Mouse (Mus musculus) cerebellum, adult 11 months (tissue): ENCODE results near the gene Ap1s3.
A peak's percentile ranks its signal among the peaks of the same experiment; 100 is the strongest.

Experiments used
- DNase-seq: peaks from one replicate; pipeline ENCODE4 v3.0.0; 2022

Gene Ap1s3

GRCm38 (mm10) chr1:79671543-79672337 is at the start of gene Ap1s3:
Gene Ap1s3 (minus strand): TSS chr1:79671972.
- DNase-seq: peak; percentile 52

GRCm38 (mm10) chr1:79714152-79714923 is 42.6 kb upstream of the Ap1s3 start:
- no peak for DNase-seq

GRCm38 (mm10) chr1:79713081-79713480 is 41.3 kb upstream of the Ap1s3 start:
- no peak for DNase-seq

DNA sequence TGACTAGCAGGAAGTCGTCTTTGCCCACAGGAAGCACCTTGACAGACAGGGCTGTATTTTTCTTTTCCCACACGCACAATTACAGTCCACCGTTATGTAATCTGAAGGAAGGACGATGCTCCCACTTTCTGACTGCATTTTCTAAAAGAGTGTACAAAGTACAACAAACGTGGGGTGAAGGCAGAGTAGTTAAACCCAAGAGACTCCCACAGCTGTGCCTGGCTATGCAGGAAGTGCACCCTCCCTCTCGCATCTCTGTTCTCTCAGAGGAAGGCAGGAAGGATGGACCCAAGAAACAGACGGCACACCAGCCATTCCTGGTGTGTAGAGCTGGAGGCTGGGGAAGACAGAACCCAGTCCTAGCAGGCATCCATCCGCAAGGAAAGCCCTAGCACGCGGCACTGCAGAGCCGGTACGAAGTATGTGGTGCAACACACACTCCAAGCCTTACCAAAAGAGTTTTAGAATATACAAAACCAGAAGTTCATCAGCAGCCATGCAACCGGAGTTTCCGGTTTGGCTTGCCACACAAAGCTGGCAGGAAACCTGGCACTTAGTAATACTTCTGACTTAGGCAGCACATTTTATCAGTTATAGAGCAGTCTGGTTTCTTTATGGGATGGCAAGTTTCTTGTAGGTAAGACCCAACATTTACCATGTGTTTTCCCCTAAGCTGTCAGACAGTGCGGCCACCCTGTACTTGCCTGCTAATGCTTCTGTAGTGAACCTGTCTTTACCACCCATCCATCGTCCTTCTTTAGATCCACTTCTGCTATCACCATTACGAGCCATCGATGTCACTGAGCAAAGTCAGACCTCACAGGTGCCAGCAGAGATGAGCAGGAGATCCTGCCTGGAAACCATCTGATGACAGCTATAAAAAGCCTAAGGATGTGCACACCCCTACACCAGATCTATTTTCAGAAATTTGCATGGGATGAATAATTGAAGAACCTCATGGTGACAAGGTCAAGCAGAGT is 39.7 kb upstream of the Ap1s3 start:
- no peak for DNase-seq

DNA sequence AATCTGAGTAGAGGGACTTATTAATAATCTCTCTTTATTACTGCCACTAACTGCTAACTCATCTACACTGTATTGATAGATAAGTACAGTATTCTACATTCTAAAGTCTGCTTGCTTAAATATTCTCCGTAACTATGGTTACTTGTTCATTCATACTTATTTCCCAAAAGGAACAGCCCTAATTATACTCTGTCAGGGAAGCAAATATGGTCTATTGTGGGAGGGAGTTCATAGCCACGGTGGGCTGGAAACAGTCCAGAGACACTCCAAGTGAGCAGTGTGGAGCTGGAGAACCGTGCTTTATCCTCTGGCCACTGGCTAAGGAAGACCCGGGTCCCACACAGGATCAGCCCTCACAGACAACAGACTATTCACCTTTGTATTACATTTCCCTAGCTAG is 38.9 kb upstream of the Ap1s3 start:
- DNase-seq: no peak

GRCm38 (mm10) chr1:79710216-79710615 is 38.4 kb upstream of the Ap1s3 start:
- no peak for DNase-seq

- no peak for DNase-seq
These were observed 35.6 kb upstream of the Ap1s3 start for GRCm38 (mm10) chr1:79707383-79707782.

DNA sequence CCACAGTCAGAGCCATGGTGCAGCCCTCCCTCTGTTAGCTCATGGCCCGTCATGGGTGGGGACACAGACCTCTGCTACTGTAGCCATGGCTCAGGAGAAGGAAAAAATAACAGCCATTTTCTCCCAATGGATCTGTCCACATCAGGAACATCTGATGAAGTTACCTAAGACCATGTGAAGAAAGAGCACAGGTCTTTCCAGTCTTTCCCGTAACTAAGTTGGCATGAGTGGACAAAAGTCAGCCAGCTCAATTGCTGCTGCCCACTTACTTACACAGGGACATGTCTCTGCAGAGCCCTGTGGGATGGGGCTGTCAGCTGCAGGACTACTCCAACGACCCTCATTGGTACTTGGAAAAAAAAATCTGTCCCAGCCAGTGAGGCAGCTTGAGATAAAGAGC is 34.9 kb upstream of the Ap1s3 start:
- DNase-seq: no peak

GRCm38 (mm10) chr1:79704672-79705071 is 32.9 kb upstream of the Ap1s3 start:
- no peak for DNase-seq

GRCm38 (mm10) chr1:79703520-79703919 is 31.7 kb upstream of the Ap1s3 start:
- no peak for DNase-seq

DNA sequence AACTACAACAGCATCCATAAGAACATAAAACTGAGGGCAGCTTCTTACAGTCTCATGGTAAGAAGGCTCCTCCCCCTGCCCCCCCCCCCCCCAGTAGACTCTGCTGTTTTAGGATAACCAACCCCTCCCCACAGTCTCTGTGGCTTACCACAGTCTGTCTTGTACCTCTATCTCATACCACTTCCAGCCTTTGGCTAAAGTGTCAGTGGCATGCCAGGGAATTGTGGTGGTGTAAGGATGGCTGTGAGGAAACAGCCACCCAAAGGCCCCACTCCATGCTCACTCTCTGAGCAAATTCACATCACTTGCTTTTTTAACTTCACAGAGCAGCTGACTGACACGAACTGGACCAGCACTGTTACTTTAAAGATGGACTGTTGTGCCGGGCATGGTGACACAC is 26.7 kb upstream of the Ap1s3 start:
- no peak for DNase-seq

- no peak for DNase-seq
These were observed 25.6 kb upstream of the Ap1s3 start for GRCm38 (mm10) chr1:79697382-79697781.

GRCm38 (mm10) chr1:79696933-79697332 is 25.2 kb upstream of the Ap1s3 start:
- no peak for DNase-seq

DNA sequence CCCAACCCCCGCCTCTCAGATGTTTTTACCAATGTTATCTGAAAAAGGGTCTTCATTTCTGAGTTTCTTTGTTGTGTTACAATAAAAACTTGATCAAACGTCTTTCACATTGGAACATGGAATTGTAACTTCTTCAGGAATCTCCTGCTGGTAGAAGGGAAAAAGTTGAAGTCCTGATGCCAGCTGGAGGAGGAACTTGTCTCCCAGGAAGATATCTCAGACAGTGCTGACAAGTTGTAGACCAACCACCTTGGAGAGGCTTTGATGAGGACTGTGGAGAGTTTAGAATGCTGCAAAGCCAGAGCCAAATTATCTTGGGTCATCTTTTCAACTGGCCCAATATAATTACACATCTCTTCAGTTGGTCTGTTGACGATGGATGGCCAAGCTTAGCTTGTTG is 20.7 kb upstream of the Ap1s3 start:
- no peak for DNase-seq

GRCm38 (mm10) chr1:79687254-79687653 is 15.5 kb upstream of the Ap1s3 start:
- no peak for DNase-seq

DNA sequence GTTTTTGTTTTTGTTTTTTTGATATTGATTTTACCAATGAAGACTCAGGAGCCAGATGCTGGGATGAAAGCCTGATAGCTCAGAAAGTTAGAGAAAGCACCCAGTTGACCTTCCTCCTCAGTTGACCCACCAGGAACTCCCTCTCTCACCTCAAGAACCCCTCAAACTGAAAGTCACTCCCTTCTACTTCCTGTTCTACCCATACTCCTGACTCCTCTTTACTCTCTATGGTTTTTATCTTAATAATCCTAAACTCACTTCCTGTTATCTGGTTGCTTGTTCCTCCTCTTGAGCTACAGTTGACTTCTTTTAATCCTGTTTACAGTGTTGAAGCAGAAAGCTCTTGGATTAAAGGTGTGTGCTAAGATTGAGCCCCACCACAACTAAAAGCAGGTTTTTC is 12.3 kb upstream of the Ap1s3 start:
- DNase-seq: no peak

- no peak for DNase-seq
These were observed 11.2 kb upstream of the Ap1s3 start for GRCm38 (mm10) chr1:79682936-79683335.

GRCm38 (mm10) chr1:79680777-79681176 is 9.0 kb upstream of the Ap1s3 start:
- DNase-seq: no peak

GRCm38 (mm10) chr1:79678117-79678684 is 6.4 kb upstream of the Ap1s3 start:
- no peak for DNase-seq

GRCm38 (mm10) chr1:79675716-79676115 is 3.9 kb upstream of the Ap1s3 start:
- no peak for DNase-seq

GRCm38 (mm10) chr1:79671196-79671542 is 603 bp downstream of the Ap1s3 start:
- no peak for DNase-seq

DNA sequence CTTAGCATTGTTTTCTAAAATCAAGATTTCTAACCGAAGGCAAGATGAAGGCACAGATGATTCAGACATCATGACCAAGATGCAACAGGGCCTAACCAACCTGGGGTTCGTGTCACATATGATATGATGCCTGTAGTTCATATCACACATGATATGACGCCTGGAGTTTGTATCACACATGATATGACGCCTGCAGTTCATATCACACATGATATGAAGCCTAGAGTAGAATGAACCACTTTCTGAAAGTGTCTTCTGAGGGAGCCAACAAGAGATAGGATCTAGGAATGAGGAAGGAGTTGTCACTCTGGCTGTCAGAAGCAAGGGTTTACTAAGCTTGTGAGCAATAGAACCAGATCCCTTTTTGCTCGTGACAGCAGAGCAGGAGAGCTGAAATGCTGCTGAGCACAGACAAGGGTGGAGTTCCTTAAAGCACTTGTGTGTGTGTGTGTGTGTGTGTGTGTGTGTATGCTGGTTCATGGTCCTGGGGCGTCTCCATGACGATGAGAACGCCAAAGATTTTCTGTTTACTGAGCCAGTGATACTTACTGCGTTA is 2.3 kb downstream of the Ap1s3 start:
- no peak for DNase-seq

DNA sequence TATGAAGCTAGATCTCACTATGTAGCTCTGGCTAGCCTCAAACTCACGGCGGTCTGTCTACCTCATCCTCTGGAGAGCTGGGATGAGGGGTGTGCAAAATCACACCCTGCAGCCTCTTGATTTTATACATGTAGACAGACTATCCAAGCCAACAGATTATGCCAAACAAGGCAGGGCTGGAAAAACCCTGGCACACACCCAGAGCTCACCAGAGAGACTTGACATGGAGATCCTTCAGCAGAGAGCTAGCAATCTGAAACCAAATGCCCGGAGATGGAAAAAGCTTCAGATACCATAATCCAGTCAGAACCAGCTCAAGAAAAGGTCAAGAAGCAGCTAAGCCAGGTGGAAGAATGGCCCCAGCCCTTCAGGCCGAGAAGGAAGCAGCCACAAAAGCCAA is 6.9 kb downstream of the Ap1s3 start:
- DNase-seq: no peak
